In genomic region chr9:116375658-116376357, GRCm38 (mm10) we compare ENCODE assay signal across 8 mouse cellular contexts.
DNase-seq lines count a peak whose midpoint lies in the region; ATAC-seq and TF ChIP-seq lines count a peak whose summit lies in the region.

No protein-coding gene starts in this region.

- ATAC-seq in lung, postnatal 0 days = peak; percentile 92

- H3K36me3 ChIP-seq in lung, postnatal 0 days (ENCODE audit: insufficient read depth, low read length) = no peaks in the 10 kb centered on the region

- H3K9ac ChIP-seq in lung, postnatal 0 days (replicated peaks; ENCODE audit: low read depth) = no peak overlapping the region

- 0 out of 2 replicates have a peak, but pooled peaks cover 7% of the 10 kb centered on the region for H3K4me1 ChIP-seq in lung, postnatal 0 days (ENCODE audit: insufficient read depth, low read depth, low read length)

- H3K27me3 ChIP-seq in lung, postnatal 0 days (replicated peaks; ENCODE audit: insufficient read depth, low read length) = no peaks in the 10 kb centered on the region

- no peaks in the 10 kb centered on the region for H3K9me3 ChIP-seq in lung, postnatal 0 days (ENCODE audit: low read length)

- DNase-seq in ovary, adult 18-20 months (ENCODE audit: low spot score) = peak; percentile 65
- no peak for DNase-seq in ovary, postnatal 10 days (ENCODE audit: low spot score)
- peak; percentile 40 to 57 for DNase-seq in cerebellum, postnatal 14 days
- peak; percentile 85 to 87 for DNase-seq in heart, adult 9 months (ENCODE audit: low spot score in 2 of 2)
- peak; percentile 53 to 63 for DNase-seq in layer of hippocampus, adult 2 months (ENCODE audit: low spot score in 2 of 2)
- DNase-seq in lung, postnatal 0 days (ENCODE audit: low spot score) = peak; percentile 94
- peak; percentile 36 to 57 for DNase-seq in right cerebral cortex, postnatal 36 days (ENCODE audit: low spot score in 2 of 2)
- DNase-seq in thymus, postnatal 10 days (ENCODE audit: low spot score in 2 of 2) = no peak

- TF ChIP-seq CTCF in layer of hippocampus, adult 2 months (conservative IDR thresholded peaks at IDR 0.05) = no peak
- no peak for TF ChIP-seq CTCF in lung, postnatal 0 days (IDR thresholded peaks at IDR 0.05)

- TF ChIP-seq EP300 in lung, postnatal 0 days (IDR thresholded peaks at IDR 0.05) = no peak; the same call in 1 of the 2 replicates

- peak overlapping the region; percentile 56 for H3K27ac ChIP-seq in layer of hippocampus, adult 2 months
- peak overlapping the region; percentile 57 for H3K27ac ChIP-seq in lung, postnatal 0 days (ENCODE audit: low read length)

- H3K4me2 ChIP-seq in lung, postnatal 0 days (replicated peaks; ENCODE audit: low read depth, low read length) = no peak overlapping the region

- H3K4me3 ChIP-seq in layer of hippocampus, adult 2 months = no peak overlapping the region
- H3K4me3 ChIP-seq in lung, postnatal 0 days (ENCODE audit: low read depth, low read length) = no peak overlapping the region

- 31% methylated on average over 12 of the region's 12 CpGs for WGBS in lung, postnatal 0 days

Comparison
In these comparisons a context has a peak if more than half of its experiments do, and no peak if none do; other contexts are left out.
1. DNase-seq: peak in ovary, adult 18-20 months (single experiment), cerebellum, postnatal 14 days (2 of 2), heart, adult 9 months (2 of 2), layer of hippocampus, adult 2 months (2 of 2), lung, postnatal 0 days (single experiment) and right cerebral cortex, postnatal 36 days (2 of 2); none in ovary, postnatal 10 days (single experiment) and thymus, postnatal 10 days (0 of 2).